Mouse (Mus musculus) left cerebral cortex, adult 18-20 months (tissue): ENCODE results near the gene F12. TPM values are rescaled to one million over a fixed set of nuclear protein-coding genes. Genes with fewer than 3 reads are reported as not detected.
"Not testable (repeated sequence)": the region's sequence is repeated elsewhere in the genome, so short reads cannot be mapped to it uniquely, and the experiment has no call there.

Experiments
- DNase-seq, 2 experiments: peaks; one replicate each; pipeline ENCODE4 v3.0.0; 2021 to 2022; ENCODE audit warnings: low spot score in 2 of 2, mixed read lengths in 1 of 2
- total RNA-seq, 2 experiments: library from RNA; stranded (reverse); gene quantifications; 2 replicates each; pipeline ENCODE4 v1.2.3; 2021

The F12 gene
- total RNA-seq, 2 experiments from 2014 or later: 0.33 to 0.68 TPM

DNA sequence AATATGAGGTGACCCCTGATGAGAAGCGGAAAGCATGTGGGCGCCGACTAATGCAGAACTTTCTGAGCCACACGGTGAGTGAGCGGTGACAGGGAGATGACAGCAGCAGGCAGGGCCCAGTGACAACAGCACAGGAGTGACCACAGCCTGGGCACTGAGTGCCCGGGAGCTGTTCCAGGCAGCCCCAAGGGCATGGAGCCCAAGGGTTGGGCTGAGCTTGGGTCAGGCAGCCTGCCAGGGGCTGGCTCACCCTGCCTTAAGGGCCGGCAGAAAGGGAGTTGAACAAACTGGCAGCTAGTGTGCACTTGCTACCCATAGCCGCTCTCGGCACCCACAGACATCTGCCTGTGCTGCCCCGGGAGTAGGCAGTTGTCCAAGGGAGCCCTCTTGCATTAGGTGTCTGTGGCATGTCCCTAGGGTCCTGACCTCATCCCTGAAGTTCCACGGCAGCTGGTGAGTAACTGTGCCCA lies 24.0 kb upstream of the F12 start:
- peak in 1 of 2 experiments; percentile 36 for DNase-seq

DNA sequence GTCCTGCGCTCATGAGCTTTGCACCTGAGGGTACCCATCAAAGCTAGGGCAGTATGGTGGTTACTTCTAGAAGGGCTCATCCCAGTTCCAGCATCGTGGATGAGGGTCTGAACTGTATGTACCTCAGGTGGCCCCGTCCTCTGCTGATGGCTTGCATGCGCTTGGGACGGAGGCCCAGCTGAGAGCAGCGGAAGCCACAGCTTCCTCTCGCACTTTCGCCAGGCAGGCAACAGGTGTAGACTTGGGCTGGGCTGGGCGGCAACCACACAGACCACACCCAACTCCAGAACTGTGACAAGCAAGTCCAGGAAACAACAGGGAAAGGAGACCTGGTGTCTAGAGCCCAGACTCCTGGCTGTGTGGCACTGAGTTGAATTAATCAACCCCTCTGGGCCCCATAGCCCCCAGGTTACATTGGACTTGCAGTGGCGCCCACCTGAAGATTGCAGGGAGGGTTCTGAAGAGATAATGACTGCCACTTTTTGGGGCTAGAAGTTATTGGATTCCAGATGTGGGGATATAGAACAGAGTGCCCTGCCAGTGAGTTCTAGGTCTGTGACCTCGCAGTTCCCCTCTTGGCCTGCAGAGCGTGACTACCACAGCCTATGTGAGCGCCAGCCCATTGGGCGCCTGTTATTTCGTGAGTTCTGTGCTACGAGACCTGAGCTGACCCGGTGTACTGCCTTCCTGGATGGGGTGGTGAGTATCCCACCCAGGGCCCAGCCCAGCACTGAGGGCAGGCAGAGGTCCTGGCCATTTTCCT lies 23.3 kb upstream of the F12 start:
- no peak for DNase-seq

DNA sequence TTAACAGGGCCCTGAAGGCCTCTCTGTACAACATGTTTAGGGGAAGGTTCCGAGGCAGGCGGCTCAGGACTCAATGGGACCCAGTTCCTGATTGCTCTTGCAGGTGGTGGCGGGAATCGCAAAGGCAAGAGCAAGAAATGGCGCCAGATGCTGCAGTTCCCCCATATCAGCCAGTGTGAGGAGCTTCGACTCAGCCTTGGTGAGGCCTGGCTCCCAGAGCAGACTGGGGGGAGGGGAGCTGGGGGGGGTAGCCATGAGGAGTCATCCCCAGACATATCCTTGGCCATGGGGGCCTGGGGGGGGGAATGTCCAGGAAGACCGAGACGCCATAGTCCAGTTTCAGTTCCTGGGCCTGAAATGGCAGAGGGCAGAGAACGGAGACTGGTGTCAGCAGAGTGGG lies 22.6 kb upstream of the F12 start:
- DNase-seq: no peak

DNA sequence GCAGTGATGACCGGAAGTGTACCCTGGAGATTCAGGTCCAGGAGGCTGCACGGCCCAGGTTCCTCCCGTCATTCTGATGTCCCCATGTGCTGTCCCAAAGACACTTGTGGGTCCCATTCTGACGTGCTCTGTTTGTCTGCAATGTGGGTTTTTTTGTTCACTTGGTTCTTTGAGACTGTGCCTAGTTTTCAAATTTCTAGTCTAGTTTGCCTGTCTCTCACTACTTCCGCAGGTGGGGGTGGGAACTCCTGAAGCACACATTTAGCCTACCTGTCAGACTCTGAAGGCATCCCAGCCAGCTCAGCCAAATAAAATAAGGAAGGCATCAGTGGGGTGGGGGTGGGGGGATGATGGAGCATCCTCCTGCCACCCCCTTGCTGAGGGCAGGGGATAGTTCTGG lies 21.5 kb upstream of the F12 start:
- no peak for DNase-seq

DNA sequence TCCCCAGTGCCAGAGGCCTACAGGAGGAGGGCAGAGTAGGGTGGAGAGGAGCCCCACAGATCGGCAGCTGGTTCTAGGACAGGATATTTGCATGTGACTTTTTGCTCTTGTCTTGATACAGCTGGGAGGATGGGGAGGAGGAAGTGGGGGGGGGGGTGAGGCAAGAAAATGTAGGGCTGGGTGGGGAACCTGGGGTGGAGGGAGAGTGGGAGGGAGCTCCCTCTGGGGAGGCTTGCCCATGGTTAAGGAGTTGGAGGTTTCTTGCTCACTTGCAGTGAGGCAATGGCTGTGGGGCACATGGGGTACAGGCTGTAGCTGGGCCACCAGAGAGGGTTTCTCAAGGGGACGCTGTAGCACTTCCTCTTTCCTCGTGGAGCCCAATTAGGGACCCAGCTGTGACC lies 20.9 kb upstream of the F12 start:
- DNase-seq: no peak

DNA sequence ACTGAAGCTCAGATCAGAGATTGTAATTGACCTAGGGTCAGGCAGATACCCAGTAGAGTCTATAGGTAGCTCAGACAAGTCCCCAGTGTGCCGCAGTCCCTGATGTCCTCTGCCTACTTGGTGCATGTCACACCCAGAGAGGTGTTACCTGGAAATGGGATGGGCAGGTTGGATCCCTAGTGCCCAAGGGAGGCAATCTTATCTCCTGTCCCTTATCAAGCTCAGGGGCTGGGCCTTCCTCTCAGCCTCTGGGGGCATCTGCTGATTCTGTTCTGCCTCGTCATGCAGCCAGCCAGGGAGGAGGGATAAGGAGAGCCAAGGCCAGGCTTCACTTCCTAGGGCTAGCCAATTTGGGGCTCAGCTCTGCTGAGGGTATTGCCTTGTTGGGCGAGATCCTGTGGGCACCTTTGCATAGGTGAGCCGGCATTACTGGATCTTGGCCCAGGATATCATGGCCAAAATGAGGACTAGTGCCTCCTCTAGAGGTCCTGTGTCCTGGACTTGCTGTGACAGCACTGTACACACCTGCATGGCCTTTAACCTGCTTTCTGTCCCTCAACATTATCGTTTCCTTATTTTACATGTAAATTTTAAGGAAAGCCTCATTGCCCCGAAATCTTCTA lies 20.0 kb upstream of the F12 start:
- no peak for DNase-seq

DNA sequence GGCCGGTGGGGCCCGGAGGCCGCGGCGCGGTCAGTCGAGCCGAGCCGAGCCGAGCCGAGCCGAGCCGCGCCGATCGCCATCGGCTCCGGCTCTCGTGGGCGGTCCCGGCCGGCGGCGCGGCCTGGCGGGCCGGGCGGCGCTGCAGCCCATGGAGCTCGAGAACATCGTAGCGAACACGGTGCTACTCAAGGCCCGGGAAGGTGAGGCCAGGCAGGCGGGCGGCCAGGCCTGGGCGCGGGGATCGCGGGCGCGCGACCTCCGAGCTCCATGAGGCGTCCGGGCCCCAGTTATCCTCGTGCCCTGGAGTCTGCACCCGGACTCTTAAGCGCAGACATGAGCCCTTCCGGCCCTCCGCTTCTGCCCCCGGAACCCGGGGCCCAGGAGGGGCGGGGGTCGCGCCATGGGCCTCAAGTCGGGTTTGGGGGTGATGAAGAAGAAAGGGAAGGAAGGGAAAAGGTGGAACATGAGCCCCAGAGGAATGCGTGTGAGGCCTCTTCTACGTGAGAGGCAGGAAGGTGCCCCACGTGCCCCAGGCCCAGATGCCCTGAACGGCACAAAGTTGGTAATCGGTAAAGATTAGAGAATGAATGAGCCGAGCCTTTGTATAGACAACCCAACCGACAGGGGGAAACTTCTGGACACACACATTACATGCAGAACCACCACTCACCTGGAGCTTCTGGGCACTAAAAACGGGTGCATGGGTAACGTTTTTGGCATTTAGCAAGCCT lies 18.9 kb upstream of the F12 start:
- no peak for DNase-seq

DNA sequence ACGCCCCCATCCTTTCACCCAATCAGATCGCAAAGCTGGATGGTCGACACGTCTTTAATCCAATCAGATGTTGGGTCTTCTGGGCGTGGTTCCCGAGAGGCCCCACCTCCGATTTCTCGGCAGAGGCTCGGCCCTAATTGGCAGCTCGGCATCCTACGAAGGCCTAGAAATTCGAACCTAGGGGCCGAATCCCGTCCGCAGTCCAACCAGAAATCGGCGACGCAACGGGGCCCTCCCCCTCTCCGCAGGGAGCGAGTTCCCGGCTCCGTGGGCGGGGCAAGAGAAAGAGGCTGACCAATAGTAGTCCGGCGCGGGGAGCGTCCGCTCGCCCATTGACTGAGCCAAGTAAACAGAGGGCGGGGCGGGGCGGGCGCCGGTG lies 18.3 kb upstream of the F12 start, which contains the start of gene Grk6:
Gene Grk6 (plus strand): TSS at position 136 of the 379 bp plus-strand sequence.
- DNase-seq: peak; percentile 99 to 100

DNA sequence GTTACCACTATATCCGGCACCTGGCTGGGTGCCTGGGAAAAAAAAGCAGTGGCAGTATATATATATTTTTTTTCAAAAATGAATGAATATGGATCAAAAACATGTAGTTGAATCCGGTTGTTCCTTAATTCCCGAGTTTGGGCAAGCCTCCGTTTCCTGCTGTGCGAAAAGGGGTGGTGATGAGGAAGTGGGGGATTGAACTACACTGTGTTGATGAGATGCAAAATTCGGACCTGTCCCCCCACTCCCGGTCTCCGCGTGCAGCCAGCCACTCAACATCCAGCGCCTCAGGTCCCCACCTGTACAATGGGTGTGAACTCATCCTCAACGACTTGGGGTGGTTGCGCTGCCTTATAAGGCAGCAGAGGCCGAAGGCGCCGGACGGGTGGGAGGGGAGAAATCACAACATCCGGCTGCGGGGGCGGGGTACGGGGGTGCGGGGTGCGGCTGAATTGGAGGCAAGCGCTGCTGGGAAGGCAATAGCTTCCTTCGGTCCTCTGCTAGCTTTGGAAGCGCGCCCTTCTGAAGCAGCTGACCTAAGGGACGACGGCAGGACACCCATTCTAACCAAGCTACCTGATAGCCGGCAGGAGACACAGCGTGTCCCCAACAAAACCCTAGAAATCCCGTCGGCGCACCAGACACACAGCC lies 17.8 kb upstream of the F12 start:
- DNase-seq: peak in 1 of 2 experiments; percentile 28

DNA sequence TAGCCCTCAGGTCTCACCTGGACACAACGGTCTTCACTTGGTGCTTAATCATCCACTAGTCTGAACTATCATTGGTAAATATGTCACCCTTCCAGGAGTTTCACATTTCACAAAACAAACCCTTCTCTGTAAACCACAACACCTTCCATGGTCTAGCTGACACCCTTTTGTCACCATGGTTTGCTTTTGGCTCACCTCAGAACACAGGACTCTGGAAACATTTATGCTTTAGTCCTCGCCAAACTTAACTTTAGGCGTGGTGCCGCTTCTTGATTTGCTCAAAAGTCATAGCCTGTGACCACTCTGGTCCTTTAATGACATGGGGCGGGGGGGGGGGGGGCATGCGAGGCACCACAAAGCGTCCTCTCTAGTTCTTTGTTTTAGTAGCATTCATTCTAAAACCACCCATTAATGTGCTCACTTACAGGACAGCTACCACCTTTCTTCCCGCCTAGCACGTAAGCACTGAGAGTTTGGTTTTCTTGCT lies 17.2 kb upstream of the F12 start:
- no peak for DNase-seq

DNA sequence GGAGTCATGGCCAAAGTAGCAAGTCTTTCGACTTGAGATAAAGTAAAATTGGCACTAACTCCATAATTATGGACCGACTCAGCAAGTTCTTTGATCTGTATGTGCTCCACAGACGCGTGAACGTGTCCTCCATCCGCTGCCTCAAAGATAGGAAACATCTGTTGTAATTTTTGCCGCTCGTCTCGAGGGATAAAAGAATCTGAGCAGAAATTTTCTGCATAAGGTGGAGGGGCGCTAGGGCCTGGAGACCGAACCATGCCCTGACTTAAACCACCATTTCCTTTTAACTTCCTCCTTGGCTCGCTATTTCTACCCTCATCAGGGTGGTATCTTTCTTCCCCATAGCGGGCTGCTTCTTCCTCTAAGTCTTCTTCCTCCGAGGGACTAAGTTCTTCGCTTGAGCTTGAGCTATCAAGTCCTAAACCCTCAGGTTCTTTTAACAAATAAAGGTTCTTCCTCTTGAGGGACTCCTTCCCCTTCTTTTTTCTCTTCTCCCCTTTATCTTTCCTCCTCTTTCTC lies 10.6 kb upstream of the F12 start:
- DNase-seq: not testable (repeated sequence)

DNA sequence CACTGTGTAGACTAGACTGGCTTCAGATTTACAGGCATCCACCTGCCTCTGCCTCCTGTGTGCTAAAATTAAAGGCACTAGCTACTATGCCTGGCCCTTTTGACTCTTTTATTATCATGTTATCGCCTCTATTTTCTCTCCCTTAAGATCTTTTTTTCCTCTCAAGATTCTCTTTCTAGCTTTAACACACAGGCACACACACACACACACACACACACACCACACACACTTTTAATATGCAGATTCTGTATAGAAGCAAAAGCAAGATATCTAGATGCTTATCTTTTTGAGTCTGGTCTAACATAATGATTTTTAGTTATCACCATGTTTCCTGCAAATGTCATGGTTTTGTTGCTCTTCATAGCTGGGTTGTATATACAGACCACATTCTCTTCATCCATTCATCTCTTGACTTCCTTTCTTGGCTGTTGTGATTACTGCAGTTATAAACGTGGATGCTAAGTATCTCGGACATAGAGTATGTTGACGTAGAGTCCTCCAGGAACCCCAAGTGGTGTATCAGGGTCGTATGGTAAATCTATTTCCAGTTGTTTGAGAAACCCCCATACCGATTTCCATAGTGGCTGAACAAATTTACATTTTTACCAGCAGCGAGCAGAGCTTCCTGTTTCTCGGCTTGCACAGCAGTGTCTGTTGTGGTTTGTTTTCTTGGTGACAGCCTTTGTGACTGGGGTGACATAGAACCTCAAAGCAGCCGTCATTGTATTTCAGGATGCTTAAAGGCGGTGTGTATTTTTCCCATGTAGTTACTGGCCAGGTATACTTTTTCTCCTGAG lies 5.5 kb upstream of the F12 start:
- DNase-seq: no peak

DNA sequence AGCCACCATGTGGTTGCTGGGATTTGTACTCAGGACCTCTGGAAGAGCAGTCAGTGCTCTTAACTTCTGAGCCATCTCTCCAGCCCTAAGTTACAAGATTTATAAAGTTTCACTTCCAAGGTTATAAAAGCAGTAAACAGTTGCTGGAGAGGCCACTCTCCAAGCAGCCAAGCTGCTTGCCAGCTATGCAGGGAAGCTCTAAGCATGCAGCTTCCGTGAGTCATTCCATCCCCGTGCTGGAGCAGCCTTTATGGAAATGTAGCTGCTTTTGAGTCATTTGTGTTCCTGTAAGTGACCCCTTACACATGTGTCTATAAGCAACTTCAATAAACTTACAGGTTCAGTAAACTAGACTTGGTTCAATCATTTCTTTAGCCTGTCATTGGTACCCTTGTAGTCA lies 4.0 kb upstream of the F12 start:
- no peak for DNase-seq

DNA sequence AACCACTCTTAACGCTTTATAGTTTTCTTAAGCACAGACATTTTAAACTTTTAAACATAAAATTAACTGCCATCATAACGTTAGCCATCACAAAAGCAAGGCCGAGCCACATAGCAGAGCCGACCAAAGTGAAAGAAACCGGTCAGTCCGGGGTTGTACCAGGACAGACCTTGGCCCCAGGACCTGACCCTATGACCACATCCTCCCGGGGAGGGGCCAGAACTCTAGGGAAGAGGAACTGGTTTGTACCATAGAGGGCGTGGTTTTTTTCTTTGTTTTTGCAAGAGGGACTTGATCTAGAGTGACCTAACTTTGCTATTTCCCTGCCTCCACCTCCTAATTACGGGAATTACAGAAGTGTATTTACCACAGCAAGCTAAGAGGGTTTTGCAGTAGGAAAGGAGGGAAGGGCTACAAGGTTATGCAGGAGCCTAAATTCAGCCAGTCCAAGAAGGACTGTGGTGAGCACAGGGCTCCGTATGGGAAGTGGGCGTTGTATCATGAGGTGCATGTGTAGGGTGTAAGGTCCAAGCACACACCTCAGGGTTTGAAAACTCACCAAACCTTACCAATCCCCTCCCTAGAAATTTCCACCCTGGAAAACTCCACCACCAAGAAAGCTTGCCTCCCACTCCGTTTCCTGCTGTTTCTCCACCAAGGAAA lies 2.8 kb upstream of the F12 start:
- no peak for DNase-seq

DNA sequence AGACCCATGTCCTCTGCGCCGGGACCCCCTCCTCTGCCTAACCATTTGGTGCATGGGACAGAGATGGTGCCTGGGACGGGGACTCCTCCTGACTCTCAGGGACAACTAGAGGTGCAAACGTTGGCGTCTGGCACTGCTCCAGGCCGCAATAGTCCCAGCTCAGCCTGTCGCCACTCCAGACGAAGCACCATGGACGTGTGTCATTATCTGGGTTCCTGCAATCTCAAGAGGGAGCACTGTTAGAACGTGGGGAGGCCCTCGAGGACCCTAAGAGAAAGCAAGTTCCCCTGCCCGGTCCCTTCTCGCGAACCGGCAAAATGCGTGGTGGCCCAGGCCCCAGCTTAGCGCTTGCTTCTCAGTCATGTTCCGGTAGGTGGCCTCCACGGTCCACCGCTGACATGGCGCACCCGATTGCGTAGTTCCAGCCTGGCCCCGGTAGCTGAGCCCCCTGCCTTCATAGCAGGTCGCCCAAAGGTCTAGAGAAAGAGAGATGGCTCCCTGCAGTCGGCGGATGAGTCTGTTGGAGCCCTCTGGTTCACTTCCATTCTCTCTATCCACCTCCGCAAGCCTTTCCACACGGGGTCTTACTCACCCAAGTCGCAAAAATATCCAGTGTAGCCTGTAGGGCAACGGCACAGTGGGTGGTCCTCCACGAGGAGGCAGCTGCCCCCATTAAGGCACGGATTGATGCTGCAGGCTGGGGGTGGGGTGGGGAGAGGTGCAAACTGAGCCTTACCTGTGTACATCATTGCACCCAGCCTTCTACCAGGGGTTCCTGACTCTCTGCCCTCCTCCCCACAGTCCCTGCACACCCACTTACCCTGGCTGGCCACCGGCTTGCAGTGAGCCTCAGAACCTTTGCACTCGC lies 5.4 kb downstream of the F12 start:
- peak; percentile 68 to 69 for DNase-seq

DNA sequence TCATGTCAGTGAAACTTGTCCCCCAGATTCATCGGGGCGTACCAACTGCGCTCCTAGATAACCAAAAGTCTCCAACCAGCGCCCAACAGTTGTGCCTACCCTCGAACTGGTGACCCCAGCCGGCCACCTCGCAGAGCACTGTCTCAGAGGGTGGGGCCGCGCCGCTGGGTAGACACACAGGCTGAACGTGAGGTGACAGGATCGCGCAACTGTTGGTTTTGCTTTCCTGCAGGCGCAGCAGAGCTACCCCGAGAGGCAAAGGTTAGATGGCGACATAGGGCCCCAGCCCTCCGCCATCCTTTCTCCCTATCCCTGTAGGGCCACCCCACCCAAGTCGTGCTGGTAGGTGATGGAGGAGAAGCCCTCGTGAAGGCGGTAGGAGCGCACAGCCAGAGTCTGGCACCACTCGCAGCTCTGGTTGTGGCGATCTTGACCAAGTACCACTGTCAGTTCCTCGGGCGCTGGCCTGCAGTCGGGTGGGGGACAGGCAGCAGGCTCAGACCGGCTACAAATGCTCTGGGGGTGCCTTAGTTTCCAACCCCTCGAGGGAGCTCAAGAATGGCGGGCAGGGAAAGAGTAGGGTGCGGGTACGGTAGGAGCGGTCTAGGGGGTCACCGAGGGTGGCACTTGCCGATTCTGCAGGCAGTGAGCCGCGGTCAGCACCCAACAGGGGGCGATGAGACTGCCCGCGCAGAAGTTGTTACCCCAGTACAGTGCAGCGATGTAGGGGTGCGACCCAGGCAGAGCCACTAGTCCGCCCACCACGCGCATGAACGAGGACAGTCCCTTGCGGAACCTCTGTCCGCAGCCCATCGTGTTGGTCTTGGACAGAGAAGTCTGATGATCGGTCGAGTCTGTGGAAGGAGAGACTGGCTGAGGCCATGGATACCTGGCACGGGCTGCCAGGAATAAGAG lies 6.3 kb downstream of the F12 start:
- DNase-seq: no peak

DNA sequence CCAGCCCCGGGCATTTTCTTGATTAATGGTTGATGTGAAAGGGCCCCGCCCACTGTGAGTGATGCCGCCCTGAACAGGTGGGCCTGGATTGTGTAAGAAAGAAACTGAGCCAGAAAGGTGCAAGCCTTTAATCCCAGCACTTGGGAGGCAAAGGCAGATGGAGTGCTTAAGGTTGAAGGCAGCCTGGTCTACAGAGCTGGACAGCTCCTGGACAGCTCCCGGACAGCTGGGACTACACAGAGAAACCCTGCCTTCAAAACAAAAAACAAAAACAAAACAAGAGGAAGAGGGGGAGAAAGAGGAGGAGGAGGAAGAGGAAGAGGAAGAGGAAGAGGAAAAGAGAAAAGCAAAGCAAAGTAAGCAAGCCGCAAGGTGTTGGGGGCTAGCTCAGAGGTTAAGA lies 7.5 kb downstream of the F12 start:
- no peak for DNase-seq

DNA sequence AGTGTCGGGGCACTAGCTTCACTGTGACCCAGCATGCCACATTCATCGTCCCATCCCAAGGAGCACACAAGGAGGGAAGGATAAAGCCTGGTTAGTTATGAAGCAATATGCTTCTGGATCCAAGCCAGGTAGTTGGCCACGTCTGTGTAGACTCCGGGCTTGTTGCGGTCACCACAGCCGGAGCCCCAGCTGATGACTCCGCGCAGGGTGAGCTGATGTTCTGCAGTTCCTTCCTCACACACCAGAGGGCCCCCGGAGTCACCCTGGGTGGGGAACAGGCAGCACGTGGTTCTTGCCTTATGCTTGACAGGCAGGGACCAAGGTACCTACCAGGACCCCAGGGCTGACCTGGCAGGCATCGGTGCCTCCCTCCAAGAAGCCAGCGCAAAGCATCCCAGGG lies 8.6 kb downstream of the F12 start:
- DNase-seq: peak; percentile 87 to 96
